Mouse (Mus musculus): ENCODE results near the gene Rps18. TPM values are rescaled to one million over a fixed set of nuclear protein-coding genes. Genes with fewer than 3 reads are reported as not detected.

Rps18 gene
- polyA plus RNA-seq, 1 experiment from 2014 or later, result 1,034 TPM

DNA sequence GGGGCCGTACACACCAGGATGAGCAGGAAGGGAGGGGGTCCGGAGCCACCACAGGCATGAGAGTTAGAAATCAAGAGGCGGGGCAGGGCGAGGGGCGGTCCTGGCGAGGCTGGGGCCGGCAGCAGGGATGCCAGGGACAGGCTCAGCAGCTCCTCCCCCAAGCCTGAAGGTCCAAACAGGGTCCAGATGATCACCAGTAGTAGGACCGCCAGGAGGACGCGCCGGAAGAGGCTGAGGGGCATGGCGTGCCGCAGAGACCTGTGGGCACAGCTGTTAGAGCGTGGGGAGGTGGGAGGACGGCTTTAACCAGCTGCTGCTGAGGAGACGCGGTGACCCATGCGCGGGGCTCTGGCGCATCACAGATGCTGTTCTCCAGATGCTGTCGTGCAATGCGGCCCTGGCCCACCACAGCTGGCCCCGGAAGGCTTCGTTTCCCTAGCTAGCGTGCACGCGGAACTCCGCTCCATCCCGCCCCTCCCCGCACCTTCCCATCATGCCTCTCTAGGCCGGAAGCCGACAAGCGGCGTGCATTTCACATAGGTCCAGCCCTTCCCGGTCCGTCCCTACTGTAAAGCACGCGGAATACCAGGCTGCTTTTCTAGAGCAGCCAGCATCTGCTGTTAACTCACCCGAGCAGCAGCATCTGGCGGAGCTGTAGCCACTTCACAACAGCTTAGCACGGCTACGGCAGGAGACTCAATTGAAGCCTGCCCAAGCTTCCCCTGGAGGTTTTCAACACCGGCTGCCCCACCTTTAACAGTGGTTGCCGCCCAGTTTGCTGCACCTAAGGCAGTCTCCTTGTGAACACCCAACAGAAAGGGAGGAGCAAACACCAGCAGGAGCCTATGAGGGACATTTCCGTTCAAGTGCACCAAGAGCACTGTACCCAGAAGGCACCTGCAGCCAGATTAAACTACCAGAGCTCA, 4.5 kb downstream of the Rps18 start, which contains the start of gene B3galt4:
Gene B3galt4, minus strand, starts transcription at position 468 of the 926 bp plus-strand sequence.
- Histone ChIP-seq H3K9me3 (no peaks in the 10 kb centered on the region), H3K4me1 (peaks cover 60% of the 10 kb centered on the region), H3K9ac (peak within 1 kb of the TSS; percentile 68), H3K27me3 (no peaks in the 10 kb centered on the region), H3K36me3 (replicated peaks) (peaks cover 63% of the 10 kb centered on the region), H3K4me3 (replicated peaks) (peak within 1 kb of the TSS; percentile 48), H3K4me2 (peak within 1 kb of the TSS; percentile 77), H3K27ac (peak within 1 kb of the TSS; percentile 87)
- WGBS, result 1% methylated on average over 45 of the region's 45 CpGs
- ATAC-seq (ENCODE audit: low FRiP score), result peak; percentile 73

- Histone ChIP-seq H3K4me2 (peak overlapping the region; percentile 77), H3K4me1 (peaks cover 60% of the 10 kb centered on the region), H3K27me3 (no peaks in the 10 kb centered on the region), H3K4me3 (replicated peaks) (peak overlapping the region; percentile 48), H3K9me3 (no peaks in the 10 kb centered on the region), H3K36me3 (replicated peaks) (peaks cover 68% of the 10 kb centered on the region), H3K9ac (peak overlapping the region; percentile 68), H3K27ac (peak overlapping the region; percentile 8; the same call in 1 of the 2 replicates)
- no peak for ATAC-seq (ENCODE audit: low FRiP score)
- WGBS, result 76% methylated on average over 10 of the region's 10 CpGs
Measured at GRCm38 (mm10) chr17:33950131-33950625, 5.6 kb downstream of the Rps18 start.

- 90% methylated on average over 19 of the region's 19 CpGs for WGBS
- Histone ChIP-seq H3K27ac (no peak overlapping the region), H3K27me3 (no peaks in the 10 kb centered on the region), H3K9ac (no peak overlapping the region), H3K4me1 (peaks cover 51% of the 10 kb centered on the region), H3K4me2 (no peak overlapping the region), H3K9me3 (no peaks in the 10 kb centered on the region), H3K36me3 (replicated peaks) (peaks cover 77% of the 10 kb centered on the region), H3K4me3 (replicated peaks) (no peak overlapping the region)
- no peak for ATAC-seq (ENCODE audit: low FRiP score)
Measured at GRCm38 (mm10) chr17:33948905-33949537, 6.8 kb downstream of the Rps18 start.

DNA sequence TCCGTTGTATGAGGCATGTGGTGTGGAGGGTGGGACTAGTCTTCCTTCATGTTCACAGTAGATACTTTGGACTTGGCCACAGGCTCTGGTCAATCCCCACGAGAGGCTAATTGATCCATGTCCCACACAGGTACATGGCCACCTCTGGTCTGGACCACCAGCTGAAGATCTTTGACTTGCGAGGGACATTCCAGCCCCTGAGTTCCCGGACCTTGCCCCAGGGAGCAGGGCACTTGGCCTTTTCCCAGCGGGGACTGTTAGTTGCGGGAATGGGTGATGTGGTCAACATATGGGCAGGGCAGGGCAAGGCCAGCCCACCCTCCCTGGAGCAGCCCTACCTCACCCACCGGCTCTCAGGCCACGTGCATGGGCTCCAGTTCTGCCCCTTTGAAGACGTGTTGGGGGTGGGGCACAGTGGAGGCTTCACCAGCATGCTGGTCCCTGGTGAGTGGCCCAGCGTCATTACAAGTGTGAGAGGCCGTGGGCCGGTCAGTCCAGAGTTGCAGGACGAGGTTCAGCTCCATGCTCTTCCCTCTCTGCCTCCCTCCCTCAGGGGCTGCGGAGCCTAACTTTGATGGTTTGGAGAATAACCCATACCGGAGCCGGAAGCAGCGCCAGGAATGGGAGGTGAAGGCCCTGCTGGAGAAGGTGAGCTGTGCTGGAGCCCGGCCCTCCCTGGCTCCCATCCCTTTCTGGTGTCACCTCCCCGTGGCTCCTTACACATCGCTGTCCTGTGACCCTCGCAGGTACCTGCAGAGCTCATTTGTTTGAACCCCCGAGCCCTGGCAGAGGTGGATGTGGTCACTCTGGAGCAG, 7.5 kb downstream of the Rps18 start:
- Histone ChIP-seq H3K9ac (no peak overlapping the region), H3K27ac (no peak overlapping the region), H3K27me3 (no peaks in the 10 kb centered on the region), H3K9me3 (no peaks in the 10 kb centered on the region), H3K4me1 (peaks cover 44% of the 10 kb centered on the region), H3K4me2 (no peak overlapping the region), H3K4me3 (replicated peaks) (no peak overlapping the region), H3K36me3 (replicated peaks) (peaks cover 77% of the 10 kb centered on the region)
- 91% methylated on average over 22 of the region's 22 CpGs for WGBS
- ATAC-seq (ENCODE audit: low FRiP score), result no peak

DNA sequence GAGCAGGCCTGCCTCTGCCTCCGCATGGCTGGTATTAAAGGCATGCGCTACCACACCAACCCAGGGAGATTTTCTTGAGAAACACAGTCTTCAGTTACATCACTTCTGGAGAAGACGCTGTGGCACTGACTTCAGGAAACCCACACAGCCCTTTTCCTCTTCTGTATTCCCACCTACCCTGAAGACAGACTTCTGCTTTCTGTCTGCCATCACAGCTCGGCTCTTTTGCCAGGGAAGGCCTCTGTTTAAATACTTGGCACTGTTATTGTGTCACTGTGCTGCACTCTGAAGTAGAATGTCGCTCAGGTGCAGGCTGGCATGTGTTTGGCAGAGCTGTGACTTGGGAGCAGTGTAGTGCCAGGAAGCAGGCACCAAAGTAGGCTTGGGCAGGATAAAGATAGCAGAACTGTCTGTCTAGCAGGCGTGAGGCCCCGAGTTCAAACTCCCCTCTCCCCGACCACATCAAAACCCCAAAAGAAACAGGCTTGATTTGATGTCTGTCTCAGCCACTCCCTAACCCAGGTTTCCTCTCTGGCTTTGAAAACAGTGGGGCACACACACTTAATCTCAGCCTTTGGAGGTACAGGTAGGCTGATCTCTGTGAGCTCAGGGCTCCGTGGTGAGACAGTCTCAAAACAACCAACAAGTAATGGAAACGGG, 8.2 kb downstream of the Rps18 start:
- no peaks in the 10 kb centered on the region for H3K27me3 ChIP-seq
- H3K27ac ChIP-seq, result no peak overlapping the region
- no peak overlapping the region for H3K9ac ChIP-seq
- H3K4me3 ChIP-seq (replicated peaks), result no peak overlapping the region
- no peaks in the 10 kb centered on the region for H3K9me3 ChIP-seq
- WGBS, result 92% methylated on average over 10 of the region's 10 CpGs
- no peak for ATAC-seq (ENCODE audit: low FRiP score)
- peaks cover 37% of the 10 kb centered on the region for H3K4me1 ChIP-seq
- H3K36me3 ChIP-seq (replicated peaks), result peaks cover 74% of the 10 kb centered on the region
- no peak overlapping the region for H3K4me2 ChIP-seq

DNA sequence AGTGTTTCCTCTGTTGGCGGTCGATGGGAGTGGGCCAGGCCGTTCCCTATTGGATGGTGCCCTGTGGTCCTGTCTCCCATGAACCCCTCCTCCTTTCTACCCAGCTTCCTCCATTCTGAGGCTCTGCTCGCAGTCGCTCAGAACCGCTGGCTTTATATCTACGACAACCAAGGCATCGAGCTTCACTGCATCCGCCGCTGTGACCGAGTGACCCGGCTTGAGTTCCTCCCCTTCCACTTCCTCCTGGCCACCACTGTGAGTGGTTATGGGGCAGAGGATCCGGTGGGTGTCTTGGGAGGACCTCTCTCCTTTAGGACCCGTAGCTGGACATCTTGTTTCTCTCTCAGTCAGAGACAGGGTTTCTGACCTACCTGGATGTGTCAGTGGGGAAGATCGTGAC, 12.3 kb downstream of the Rps18 start:
- Histone ChIP-seq H3K4me1 (peaks cover 23% of the 10 kb centered on the region), H3K9ac (no peak overlapping the region), H3K27me3 (no peaks in the 10 kb centered on the region), H3K27ac (no peak overlapping the region), H3K4me2 (no peak overlapping the region), H3K4me3 (replicated peaks) (no peak overlapping the region), H3K36me3 (replicated peaks) (peaks cover 51% of the 10 kb centered on the region), H3K9me3 (no peaks in the 10 kb centered on the region)
- no peak for ATAC-seq (ENCODE audit: low FRiP score)
- WGBS, result 90% methylated on average over 15 of the region's 15 CpGs

DNA sequence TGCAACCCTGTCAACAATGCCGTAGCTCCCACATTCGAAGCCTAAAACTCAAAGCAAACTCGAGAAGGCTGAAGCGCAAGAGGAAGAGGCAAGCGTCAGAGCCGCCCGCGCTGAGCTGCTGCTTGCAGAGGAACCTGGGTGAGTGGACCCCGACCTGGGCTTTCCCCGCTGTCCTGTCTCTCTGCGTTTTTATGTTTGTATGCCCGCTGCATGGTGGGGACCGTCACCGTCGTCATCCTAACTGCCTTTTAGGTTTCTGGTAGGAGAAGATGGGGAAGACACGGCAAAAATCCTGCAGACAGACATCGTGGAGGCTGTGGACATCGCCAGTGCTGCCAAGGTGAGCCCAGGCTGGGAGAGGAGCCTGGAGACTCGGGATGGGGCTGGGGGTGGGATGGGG, 14.4 kb downstream of the Rps18 start:
- Histone ChIP-seq H3K4me1 (peaks cover 23% of the 10 kb centered on the region), H3K9me3 (no peaks in the 10 kb centered on the region), H3K27me3 (no peaks in the 10 kb centered on the region), H3K4me3 (replicated peaks) (peak overlapping the region; percentile 87), H3K27ac (no peak overlapping the region), H3K9ac (peak overlapping the region; percentile 81), H3K36me3 (replicated peaks) (peaks cover 51% of the 10 kb centered on the region), H3K4me2 (peak overlapping the region; percentile 99)
- no peak for ATAC-seq (ENCODE audit: low FRiP score)
- WGBS, result 67% methylated on average over 19 of the region's 19 CpGs

DNA sequence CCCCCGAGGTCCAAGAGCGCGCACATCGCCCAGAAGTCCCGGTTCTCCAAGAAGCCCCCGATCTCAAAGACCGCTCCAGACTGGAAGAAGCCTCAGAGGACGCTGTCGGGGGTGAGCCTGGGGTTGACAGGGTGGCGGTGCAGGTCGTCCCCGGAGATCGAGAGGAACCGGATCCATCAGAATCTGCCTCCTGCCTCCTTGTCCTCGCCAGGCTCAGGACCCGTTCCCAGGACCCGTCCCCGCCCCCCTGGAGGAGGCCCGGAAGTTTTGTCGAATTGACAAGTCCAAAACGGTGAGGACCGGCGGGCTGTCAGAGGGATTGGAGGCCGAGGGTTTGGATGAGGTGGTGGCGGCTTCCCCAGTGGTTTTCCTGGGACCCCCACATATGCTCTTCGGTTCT, 14.8 kb downstream of the Rps18 start:
- peak overlapping the region; percentile 81 for H3K9ac ChIP-seq
- H3K4me3 ChIP-seq (replicated peaks), result peak overlapping the region; percentile 87
- H3K9me3 ChIP-seq, result no peaks in the 10 kb centered on the region
- H3K4me1 ChIP-seq, result peaks cover 23% of the 10 kb centered on the region
- peak overlapping the region; percentile 99 for H3K4me2 ChIP-seq
- ATAC-seq (ENCODE audit: low FRiP score), result peak; percentile 22; the same call in 1 of the 2 replicates
- WGBS, result 3% methylated on average over 26 of the region's 26 CpGs
- peaks cover 54% of the 10 kb centered on the region for H3K36me3 ChIP-seq (replicated peaks)
- H3K27ac ChIP-seq, result no peak overlapping the region
- H3K27me3 ChIP-seq, result no peaks in the 10 kb centered on the region

- ATAC-seq (ENCODE audit: low FRiP score), result peak; percentile 88
- H3K4me3 ChIP-seq (replicated peaks), result peak within 1 kb of the TSS; percentile 87
- H3K9ac ChIP-seq, result peak within 1 kb of the TSS; percentile 81
- H3K27ac ChIP-seq, result 0 out of 2 replicates have a peak within 1 kb of the TSS, but pooled peaks have one; percentile 50
- H3K4me1 ChIP-seq, result peaks cover 23% of the 10 kb centered on the region
- WGBS, result under 1% methylated on average over 36 of the region's 36 CpGs
- no peaks in the 10 kb centered on the region for H3K27me3 ChIP-seq
- H3K4me2 ChIP-seq, result peak within 1 kb of the TSS; percentile 99
- peaks cover 57% of the 10 kb centered on the region for H3K36me3 ChIP-seq (replicated peaks)
- no peaks in the 10 kb centered on the region for H3K9me3 ChIP-seq
Measured at GRCm38 (mm10) chr17:33940206-33940805, 15.5 kb downstream of the Rps18 start, which contains the start of the genes Pfdn6 and Wdr46. Gene Pfdn6, minus strand, starts transcription at chr17:33940343. Gene Wdr46, plus strand, starts transcription at chr17:33940660.

DNA sequence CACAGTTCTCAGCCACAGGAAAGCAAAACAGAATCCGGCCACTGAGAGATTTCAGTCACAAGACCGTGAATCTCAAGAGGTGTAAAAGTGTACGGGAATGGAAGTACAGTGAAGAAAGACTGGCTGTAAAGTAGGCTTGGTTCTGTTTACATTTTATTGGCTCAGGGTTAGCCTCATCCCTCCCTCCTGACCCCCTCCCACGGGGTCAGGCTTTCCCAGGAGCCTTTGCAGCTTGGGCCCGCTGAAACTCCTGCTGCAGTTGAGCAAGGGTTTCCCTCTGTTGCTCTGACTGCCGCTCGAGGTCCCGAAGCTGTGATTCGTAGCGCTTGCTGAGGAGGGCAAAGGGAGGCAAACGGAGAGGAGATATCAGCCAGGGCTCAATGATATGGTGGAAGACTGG, 17.0 kb downstream of the Rps18 start:
- WGBS, result 83% methylated on average over 11 of the region's 11 CpGs
- H3K4me3 ChIP-seq (replicated peaks), result peak overlapping the region; percentile 87
- peak overlapping the region; percentile 99 for H3K4me2 ChIP-seq
- no peak overlapping the region for H3K9ac ChIP-seq
- ATAC-seq (ENCODE audit: low FRiP score), result no peak
- H3K36me3 ChIP-seq (replicated peaks), result peaks cover 58% of the 10 kb centered on the region
- peaks cover 23% of the 10 kb centered on the region for H3K4me1 ChIP-seq
- no peaks in the 10 kb centered on the region for H3K27me3 ChIP-seq
- H3K9me3 ChIP-seq, result no peaks in the 10 kb centered on the region
- no peak overlapping the region for H3K27ac ChIP-seq

GRCm38 (mm10) chr17:33936993-33937392, 18.8 kb downstream of the Rps18 start:
- peaks cover 64% of the 10 kb centered on the region for H3K36me3 ChIP-seq (replicated peaks)
- ATAC-seq (ENCODE audit: low FRiP score), result no peak
- WGBS, result 87% methylated on average over 15 of the region's 15 CpGs
- no peak overlapping the region for H3K4me2 ChIP-seq
- H3K9me3 ChIP-seq, result no peaks in the 10 kb centered on the region
- H3K27ac ChIP-seq, result no peak overlapping the region
- no peaks in the 10 kb centered on the region for H3K27me3 ChIP-seq
- no peak overlapping the region for H3K9ac ChIP-seq
- peaks cover 22% of the 10 kb centered on the region for H3K4me1 ChIP-seq
- H3K4me3 ChIP-seq (replicated peaks), result no peak overlapping the region
